Mouse (Mus musculus) forebrain, embryonic 11.5 days (tissue): Measurements from ENCODE around the gene Shc1. TPM values are rescaled to one million over a fixed set of nuclear protein-coding genes. Genes with fewer than 3 reads are reported as not detected.
A peak's percentile ranks its signal among the peaks of the same experiment; 100 is the strongest.

Experiments used
- ATAC-seq: fragments of 200-750 bp; cut with Nextera tagmentation; replicated peaks from 2 replicates; pipeline ENCODE4 v1.8.0; 2017; ENCODE audit warnings: moderate TSS enrichment; ENCODE audit not compliant: low FRiP score
- DNase-seq: peaks from one replicate; pipeline ENCODE4 v3.0.0-alpha.2; 2017; ENCODE audit warnings: low spot score
- H3K27ac ChIP-seq: fragments of 300-500 bp; sonication (generic); 2 replicates; pipeline ENCODE4 v1.5.1; 2014; ENCODE audit warnings: low read depth, low read length
- H3K27me3 ChIP-seq: fragments of 300-500 bp; sonication (generic); 2 replicates; pipeline ENCODE4 v1.6.1; 2014; ENCODE audit warnings: mild to moderate bottlenecking, low read length, mixed read lengths; ENCODE audit not compliant: control insufficient read depth, insufficient read depth
- H3K36me3 ChIP-seq: fragments of 300-500 bp; sonication (generic); 2 replicates; pipeline ENCODE4 v1.6.1; 2014; ENCODE audit warnings: mild to moderate bottlenecking, low read length, moderate library complexity, mixed read lengths; ENCODE audit not compliant: control insufficient read depth, insufficient read depth
- H3K4me1 ChIP-seq: fragments of 300-500 bp; sonication (generic); replicated peaks from 2 replicates; pipeline ENCODE4 v1.6.1; 2014; ENCODE audit warnings: low read length, mixed read lengths; ENCODE audit not compliant: control insufficient read depth, insufficient read depth
- H3K4me2 ChIP-seq: fragments of 300-500 bp; sonication (generic); 2 replicates; pipeline ENCODE4 v1.6.1; 2014; ENCODE audit warnings: low read depth, mild to moderate bottlenecking, low read length, moderate library complexity, mixed read lengths; ENCODE audit not compliant: severe bottlenecking
- H3K4me3 ChIP-seq: fragments of 300-500 bp; sonication (generic); 2 replicates; pipeline ENCODE4 v1.5.1; 2014; ENCODE audit warnings: low read depth, low read length
- H3K9ac ChIP-seq: fragments of 300-500 bp; sonication (generic); 2 replicates; pipeline ENCODE4 v1.6.1; 2014; ENCODE audit warnings: low read length
- H3K9me3 ChIP-seq: fragments of 300-500 bp; sonication (generic); 2 replicates; pipeline ENCODE4 v1.6.1; 2016; ENCODE audit warnings: low read length, mixed read lengths; ENCODE audit not compliant: control insufficient read depth
- WGBS: fragments of 180-500 bp; shearing (Covaris S2); extraction: QIAGEN DNeasy Blood & Tissue Kit; methylation state at CpG from one replicate; pipeline ENCODE4 v1.1.7; 2014; 5-methylcytosine and 5-hydroxymethylcytosine counted together
- polyA plus RNA-seq: library from polyadenylated mRNA; unstranded; fragments of >200 nt; fragmentation: Nextera tagmentation; extraction: Ambion mirVana; gene quantifications from 2 replicates; pipeline ENCODE4 v1.2.1, GENCODE M21; 2014

Gene Shc1
- polyA plus RNA-seq, 1 experiment from 2014 or later, result 31.6 TPM

GRCm38 (mm10) chr3:89419571-89419970, 1.3 kb downstream of the Shc1 start:
- peaks cover 24% of the 10 kb centered on the region for H3K4me1 ChIP-seq
- no peak for ATAC-seq
- H3K4me2 ChIP-seq, result peak overlapping the region; percentile 92
- no peak for DNase-seq
- no peaks in the 10 kb centered on the region for H3K27me3 ChIP-seq
- H3K9me3 ChIP-seq, result no peaks in the 10 kb centered on the region
- 5% methylated on average over 9 of the region's 9 CpGs for WGBS
- peak overlapping the region; percentile 85 for H3K27ac ChIP-seq
- peak overlapping the region; percentile 57 for H3K4me3 ChIP-seq
- peaks cover 12% of the 10 kb centered on the region for H3K36me3 ChIP-seq
- peak overlapping the region; percentile 67 for H3K9ac ChIP-seq

GRCm38 (mm10) chr3:89419981-89420380, 1.7 kb downstream of the Shc1 start:
- Histone ChIP-seq H3K36me3 (peaks cover 8% of the 10 kb centered on the region), H3K4me1 (peaks cover 24% of the 10 kb centered on the region), H3K9ac (peak overlapping the region; percentile 67), H3K9me3 (no peaks in the 10 kb centered on the region), H3K27me3 (no peaks in the 10 kb centered on the region), H3K4me3 (peak overlapping the region; percentile 57), H3K4me2 (peak overlapping the region; percentile 92), H3K27ac (peak overlapping the region; percentile 85; the same call in 1 of the 2 replicates)
- no peak for ATAC-seq
- DNase-seq, result no peak
- 45% methylated on average over 3 of the region's 3 CpGs for WGBS

GRCm38 (mm10) chr3:89420421-89420820, 2.2 kb downstream of the Shc1 start:
- H3K4me1 ChIP-seq, result peaks cover 24% of the 10 kb centered on the region
- ATAC-seq (no peak), DNase-seq (no peak)
- H3K27ac ChIP-seq, result 0 out of 2 replicates have a peak overlapping the region, but pooled peaks have one; percentile 18
- peaks cover 5% of the 10 kb centered on the region for H3K36me3 ChIP-seq
- no peaks in the 10 kb centered on the region for H3K27me3 ChIP-seq
- H3K4me2 ChIP-seq, result 0 out of 2 replicates have a peak overlapping the region, but pooled peaks have one; percentile 54
- 66% methylated on average over 2 of the region's 2 CpGs for WGBS
- H3K9ac ChIP-seq, result no peak overlapping the region
- no peak overlapping the region for H3K4me3 ChIP-seq
- no peaks in the 10 kb centered on the region for H3K9me3 ChIP-seq

- Histone ChIP-seq H3K4me2 (peak overlapping the region; percentile 54), H3K4me3 (peak overlapping the region; percentile 26), H3K36me3 (peaks cover under 1% of the 10 kb centered on the region; the same call in 1 of the 2 replicates), H3K27ac (0 out of 2 replicates have a peak overlapping the region, but pooled peaks have one; percentile 18), H3K4me1 (peaks cover 24% of the 10 kb centered on the region), H3K9ac (peak overlapping the region; percentile 57), H3K9me3 (no peaks in the 10 kb centered on the region), H3K27me3 (no peaks in the 10 kb centered on the region)
- DNase-seq (peak; percentile 80), ATAC-seq (peak; percentile 44; the same call in 1 of the 2 replicates)
- WGBS, result 4% methylated on average over 11 of the region's 11 CpGs
These were observed 2.9 kb downstream of the Shc1 start for GRCm38 (mm10) chr3:89421002-89421774.

GRCm38 (mm10) chr3:89421810-89422473, 3.7 kb downstream of the Shc1 start:
- ATAC-seq (no peak), DNase-seq (no peak)
- under 1% methylated on average over 22 of the region's 22 CpGs for WGBS
- H3K4me1 ChIP-seq, result peaks cover 18% of the 10 kb centered on the region
- H3K36me3 ChIP-seq, result no peaks in the 10 kb centered on the region; the same call in none of the 2 replicates
- peak overlapping the region; percentile 26 for H3K4me3 ChIP-seq
- H3K27ac ChIP-seq, result no peak overlapping the region
- no peaks in the 10 kb centered on the region for H3K27me3 ChIP-seq
- H3K9me3 ChIP-seq, result no peaks in the 10 kb centered on the region
- peak overlapping the region; percentile 57 for H3K9ac ChIP-seq
- peak overlapping the region; percentile 54 for H3K4me2 ChIP-seq

- 76% methylated on average over 6 of the region's 6 CpGs for WGBS
- no peak for ATAC-seq
- Histone ChIP-seq H3K27ac (no peak overlapping the region), H3K9ac (no peak overlapping the region; the same call in 1 of the 2 replicates), H3K4me2 (peak overlapping the region; percentile 54; the same call in 1 of the 2 replicates), H3K9me3 (no peaks in the 10 kb centered on the region), H3K4me1 (peaks cover 18% of the 10 kb centered on the region), H3K36me3 (no peaks in the 10 kb centered on the region; the same call in none of the 2 replicates), H3K27me3 (no peaks in the 10 kb centered on the region), H3K4me3 (peak overlapping the region; percentile 26; the same call in 1 of the 2 replicates)
- DNase-seq, result no peak
These were observed 4.4 kb downstream of the Shc1 start for GRCm38 (mm10) chr3:89422556-89423205.

GRCm38 (mm10) chr3:89424416-89425140, 6.3 kb downstream of the Shc1 start:
- peaks cover 15% of the 10 kb centered on the region for H3K4me1 ChIP-seq
- DNase-seq (no peak), ATAC-seq (no peak)
- no peaks in the 10 kb centered on the region for H3K9me3 ChIP-seq
- no peak overlapping the region for H3K9ac ChIP-seq
- H3K27ac ChIP-seq, result no peak overlapping the region
- H3K4me3 ChIP-seq, result no peak overlapping the region
- no peaks in the 10 kb centered on the region for H3K27me3 ChIP-seq
- H3K4me2 ChIP-seq, result no peak overlapping the region
- WGBS, result 92% methylated on average over 5 of the region's 5 CpGs
- no peaks in the 10 kb centered on the region; the same call in none of the 2 replicates for H3K36me3 ChIP-seq

GRCm38 (mm10) chr3:89425141-89425525, 6.9 kb downstream of the Shc1 start:
- H3K4me2 ChIP-seq, result no peak overlapping the region
- peaks cover 11% of the 10 kb centered on the region for H3K4me1 ChIP-seq
- DNase-seq (no peak), ATAC-seq (no peak)
- no peak overlapping the region for H3K4me3 ChIP-seq
- H3K27ac ChIP-seq, result no peak overlapping the region
- H3K36me3 ChIP-seq, result no peaks in the 10 kb centered on the region; the same call in none of the 2 replicates
- H3K27me3 ChIP-seq, result no peaks in the 10 kb centered on the region
- 87% methylated on average over 5 of the region's 5 CpGs for WGBS
- no peak overlapping the region for H3K9ac ChIP-seq
- no peaks in the 10 kb centered on the region for H3K9me3 ChIP-seq
